Mouse (Mus musculus) small intestine, adult 2 months (tissue): ENCODE results near the gene Usp7. TPM values are rescaled to one million over a fixed set of nuclear protein-coding genes. Genes with fewer than 3 reads are reported as not detected.

Source experiments
- H3K27ac ChIP-seq: fragments of 200-500 bp; 2 replicates; pipeline ENCODE4 v1.5.1; 2012; ENCODE audit warnings: low read depth, low read length, control low read depth, inconsistent platforms; ENCODE audit not compliant: insufficient read depth
- H3K27me3 ChIP-seq: fragments of 200-500 bp; 2 replicates; pipeline ENCODE4 v1.6.1; 2012; ENCODE audit warnings: mild to moderate bottlenecking, moderate library complexity, low read length, inconsistent platforms; ENCODE audit not compliant: control insufficient read depth, insufficient read depth
- H3K36me3 ChIP-seq: fragments of 200-500 bp; 2 replicates; pipeline ENCODE4 v1.6.1; 2012; ENCODE audit warnings: mild to moderate bottlenecking, low read length, control low read depth, inconsistent platforms; ENCODE audit not compliant: control insufficient read depth, insufficient read depth
- H3K4me1 ChIP-seq: fragments of 200-500 bp; 2 replicates; pipeline ENCODE4 v1.6.1; 2012; ENCODE audit warnings: low read length, inconsistent platforms, mixed read lengths; ENCODE audit not compliant: control insufficient read depth, insufficient read depth, insufficient read length
- H3K4me3 ChIP-seq: fragments of 200-500 bp; 2 replicates; pipeline ENCODE4 v1.5.1; 2012; ENCODE audit warnings: low read depth, mild to moderate bottlenecking, control low read depth, inconsistent platforms, low read length, moderate library complexity
- CTCF ChIP-seq: fragments of 200-500 bp; IDR thresholded peaks from 2 replicates; pipeline ENCODE4 v1.5.1; 2012; ENCODE audit warnings: low read depth, mild to moderate bottlenecking, control low read depth, inconsistent platforms, low read length, moderate library complexity, mixed read lengths; ENCODE audit not compliant: insufficient replicate concordance, insufficient read length; ENCODE audit errors: extremely low read depth
- POLR2A ChIP-seq: fragments of 200-500 bp; IDR thresholded peaks from 2 replicates; pipeline ENCODE4 v1.6.1; 2012; ENCODE audit warnings: low read depth, mild to moderate bottlenecking, control low read depth, inconsistent platforms, low read length, moderate library complexity
- WGBS: fragments of 180-500 bp; shearing (Covaris S2); methylation state at CpG from one replicate; pipeline ENCODE4 v1.1.7; 2018; 5-methylcytosine and 5-hydroxymethylcytosine counted together
- polyA plus RNA-seq: library from polyadenylated mRNA; depleted of rRNA; stranded (reverse); fragments of >200 nt; gene quantifications from 2 replicates; pipeline ENCODE4 v1.2.3, GENCODE M21; 2012

Usp7 gene
- polyA plus RNA-seq, 1 experiment, result 11.1 TPM

DNA sequence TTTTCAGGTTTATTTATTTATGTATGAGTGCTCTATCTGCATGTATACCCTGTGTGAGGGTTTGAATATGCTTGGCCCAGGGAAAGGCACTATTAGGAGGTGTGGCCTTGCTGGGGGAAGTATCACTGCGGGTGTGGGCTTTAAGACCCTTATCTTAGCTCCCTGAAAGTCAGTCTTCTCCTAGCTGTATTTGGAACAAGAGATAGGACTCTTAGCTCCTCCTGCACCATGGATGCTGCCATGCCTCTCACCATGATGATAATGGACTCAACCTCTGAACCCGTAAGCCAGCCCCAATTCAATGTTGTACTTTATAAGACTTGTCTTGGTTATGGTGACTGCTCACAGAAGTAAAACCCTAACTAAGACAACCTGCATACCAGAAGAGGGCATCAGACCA lies 39.8 kb downstream of the Usp7 start:
- H3K36me3 ChIP-seq, result no peaks in the 10 kb centered on the region
- 83% methylated on average over 2 of the region's 2 CpGs for WGBS
- H3K4me1 ChIP-seq, result peaks cover 2% of the 10 kb centered on the region; the same call in 1 of the 2 replicates
- H3K4me3 ChIP-seq, result no peak overlapping the region
- no peaks in the 10 kb centered on the region for H3K27me3 ChIP-seq
- TF ChIP-seq CTCF (no peak), POLR2A (no peak)
- no peak overlapping the region for H3K27ac ChIP-seq

DNA sequence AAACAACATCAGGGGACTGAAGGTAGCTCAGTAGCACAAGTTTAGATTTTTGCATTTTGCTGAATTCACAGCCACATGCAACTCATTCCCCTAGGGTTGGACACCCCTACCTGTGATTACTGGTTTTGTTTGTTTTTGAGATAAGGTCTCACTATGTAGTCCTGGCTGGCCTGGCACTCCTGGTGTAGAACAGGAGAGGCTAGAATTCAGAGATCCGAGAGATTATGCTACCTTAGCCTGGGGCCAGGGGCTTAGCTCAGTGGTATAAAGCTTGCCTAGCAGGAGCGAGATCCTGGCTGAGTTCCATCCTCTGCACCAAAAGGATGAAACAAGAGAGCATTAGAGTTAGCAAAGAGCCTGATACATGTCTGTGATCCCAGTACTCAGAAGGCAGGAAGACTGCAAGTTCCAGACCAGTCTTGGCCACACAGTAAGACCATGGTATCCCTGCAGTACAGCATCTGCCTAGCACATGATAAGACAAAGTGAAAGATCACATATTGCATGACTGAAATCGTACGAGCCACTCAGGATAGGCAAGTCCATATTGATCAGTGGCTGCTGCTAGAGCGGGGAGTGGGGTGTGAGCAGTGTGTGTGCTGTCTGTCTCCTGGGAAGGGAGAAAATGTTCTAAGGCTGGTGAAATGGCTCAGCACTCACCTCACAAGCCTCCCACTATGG lies 40.4 kb downstream of the Usp7 start:
- no peak overlapping the region for H3K27ac ChIP-seq
- 55% methylated on average over 5 of the region's 5 CpGs for WGBS
- H3K4me1 ChIP-seq, result peaks cover 2% of the 10 kb centered on the region; the same call in 1 of the 2 replicates
- TF ChIP-seq CTCF, result no peak
- TF ChIP-seq POLR2A, result no peak
- no peaks in the 10 kb centered on the region for H3K36me3 ChIP-seq
- H3K4me3 ChIP-seq, result no peak overlapping the region
- no peaks in the 10 kb centered on the region for H3K27me3 ChIP-seq

DNA sequence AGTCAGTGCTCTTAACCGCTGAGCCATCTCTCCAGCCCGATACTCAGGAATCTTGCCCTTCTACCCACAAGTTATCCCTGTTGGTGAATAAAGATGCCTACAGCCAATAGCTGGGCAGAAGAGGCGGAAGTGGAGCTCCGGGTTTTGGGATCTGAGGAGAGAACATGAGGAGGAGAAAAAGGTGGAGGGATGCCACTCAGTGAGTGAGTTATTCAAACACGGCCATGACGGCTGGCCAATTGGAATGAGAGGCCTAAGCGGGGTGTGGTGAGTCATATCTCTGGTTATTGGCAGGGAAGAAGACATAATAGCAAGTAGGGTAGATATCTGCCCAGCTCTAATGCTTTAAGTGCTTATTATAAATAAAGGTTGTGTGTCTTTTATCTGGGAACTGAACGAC lies 43.2 kb downstream of the Usp7 start:
- no peak for TF ChIP-seq CTCF
- TF ChIP-seq POLR2A, result no peak
- H3K36me3 ChIP-seq, result no peaks in the 10 kb centered on the region
- no peaks in the 10 kb centered on the region for H3K27me3 ChIP-seq
- peaks cover 2% of the 10 kb centered on the region; the same call in 1 of the 2 replicates for H3K4me1 ChIP-seq
- WGBS, result 86% methylated on average over 8 of the region's 8 CpGs
- H3K4me3 ChIP-seq, result no peak overlapping the region
- no peak overlapping the region for H3K27ac ChIP-seq

DNA sequence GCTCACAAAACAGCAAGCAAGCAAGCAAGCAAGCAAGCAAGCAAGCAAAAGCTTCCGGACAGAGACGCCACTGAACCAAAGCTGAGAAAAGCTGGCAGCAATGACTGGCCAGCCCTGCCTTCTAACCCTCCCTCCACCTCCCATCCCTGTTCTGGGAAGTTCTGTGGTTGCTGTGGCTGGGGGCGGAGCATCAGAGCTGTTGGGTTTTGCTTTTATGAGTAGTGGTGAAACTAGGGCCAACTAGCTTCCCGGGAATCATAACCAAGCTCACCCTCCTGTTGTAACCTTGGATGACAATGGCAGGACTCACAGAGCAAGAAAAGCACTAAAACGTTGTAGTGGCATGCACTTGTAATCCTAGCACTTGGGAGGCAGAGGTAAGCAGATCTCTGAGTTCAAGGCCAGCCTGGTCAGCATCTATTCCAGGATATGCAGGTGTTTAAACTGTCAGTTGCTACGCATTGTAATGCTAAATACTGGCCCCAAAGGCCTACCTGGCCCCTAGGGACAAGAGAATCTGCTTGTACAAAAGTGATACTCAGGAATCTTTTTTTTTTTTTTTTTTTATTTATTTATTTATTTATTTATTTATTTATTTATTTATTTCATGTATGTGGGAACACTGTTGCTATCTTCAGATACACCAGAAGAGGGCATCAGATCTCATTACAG lies 43.8 kb downstream of the Usp7 start:
- TF ChIP-seq POLR2A, result no peak
- TF ChIP-seq CTCF, result no peak
- Histone ChIP-seq H3K27me3 (no peaks in the 10 kb centered on the region), H3K36me3 (no peaks in the 10 kb centered on the region), H3K4me3 (no peak overlapping the region), H3K27ac (no peak overlapping the region), H3K4me1 (peaks cover 2% of the 10 kb centered on the region; the same call in 1 of the 2 replicates)
- WGBS, result 67% methylated on average over 6 of the region's 6 CpGs

DNA sequence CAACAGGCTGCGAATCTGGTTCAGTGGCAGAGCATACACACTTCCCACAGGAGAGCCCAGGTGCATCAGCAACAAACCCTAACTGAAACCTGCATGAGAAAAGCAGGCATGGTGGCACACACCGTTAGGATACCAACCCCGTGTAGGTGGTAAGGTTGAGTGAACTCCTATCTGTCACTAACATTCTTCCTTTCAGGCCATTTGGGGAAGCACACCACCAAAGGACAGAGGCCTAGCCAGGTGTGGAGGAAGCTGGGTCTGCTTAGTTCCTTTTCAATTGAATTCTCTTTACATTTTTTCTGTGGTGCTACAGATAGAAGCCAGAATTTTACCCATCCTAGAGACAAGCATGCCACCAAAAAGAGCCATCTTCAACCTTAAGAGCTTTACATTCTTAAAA lies 44.3 kb downstream of the Usp7 start:
- Histone ChIP-seq H3K27me3 (no peaks in the 10 kb centered on the region), H3K4me3 (no peak overlapping the region), H3K4me1 (peaks cover 2% of the 10 kb centered on the region; the same call in 1 of the 2 replicates), H3K27ac (no peak overlapping the region), H3K36me3 (no peaks in the 10 kb centered on the region)
- TF ChIP-seq POLR2A, result no peak
- TF ChIP-seq CTCF, result no peak
- WGBS, result 79% methylated on average over 3 of the region's 3 CpGs

DNA sequence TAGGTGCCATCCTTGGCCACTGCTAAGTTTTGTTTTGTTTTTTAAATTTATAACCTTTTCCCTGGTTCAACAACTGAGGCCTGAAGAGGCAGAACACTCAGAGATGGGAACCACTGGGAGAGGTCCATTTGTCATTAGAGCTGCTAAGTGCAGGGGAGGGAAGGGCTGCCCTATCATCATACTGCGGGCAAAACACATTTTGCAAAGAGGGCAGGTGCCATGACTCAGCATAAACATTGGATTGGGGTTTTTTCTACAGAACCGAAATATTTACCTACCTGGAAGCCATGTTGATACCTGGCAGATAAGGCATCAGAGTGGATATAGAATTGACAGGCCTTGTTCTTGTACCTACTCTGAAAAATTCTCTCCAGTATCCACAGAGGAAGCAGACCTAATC lies 45.6 kb downstream of the Usp7 start:
- TF ChIP-seq CTCF, result no peak
- TF ChIP-seq POLR2A, result no peak
- no peak overlapping the region for H3K27ac ChIP-seq
- no peaks in the 10 kb centered on the region for H3K36me3 ChIP-seq
- H3K4me3 ChIP-seq, result no peak overlapping the region
- H3K27me3 ChIP-seq, result no peaks in the 10 kb centered on the region
- H3K4me1 ChIP-seq, result no peaks in the 10 kb centered on the region
- 62% methylated on average over 2 of the region's 2 CpGs for WGBS

DNA sequence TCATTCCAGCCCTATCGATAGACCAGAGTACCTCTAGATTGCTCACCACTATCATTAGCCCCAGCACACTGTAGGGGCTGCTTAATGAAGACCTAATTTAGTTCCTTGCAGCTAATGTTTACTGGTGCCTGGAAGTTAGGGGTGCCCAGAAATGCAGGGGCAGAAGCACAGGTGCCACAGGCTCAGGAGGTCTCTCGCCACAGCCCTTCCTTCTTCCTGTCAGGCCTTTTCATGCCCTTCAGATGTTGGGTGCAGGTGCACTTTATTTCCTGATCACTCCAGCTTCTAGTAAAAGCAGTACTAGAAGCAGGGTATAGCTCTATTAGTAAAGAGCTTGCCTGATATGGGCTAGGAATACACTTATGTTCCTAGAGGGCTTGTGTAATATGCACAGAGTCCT lies 46.4 kb downstream of the Usp7 start:
- Histone ChIP-seq H3K4me1 (no peaks in the 10 kb centered on the region), H3K27ac (no peak overlapping the region), H3K27me3 (no peaks in the 10 kb centered on the region), H3K36me3 (no peaks in the 10 kb centered on the region), H3K4me3 (no peak overlapping the region)
- WGBS, result 89% methylated on average over 2 of the region's 2 CpGs
- TF ChIP-seq CTCF (no peak), POLR2A (no peak)
